Mouse (Mus musculus) liver, adult 2 months (tissue): ENCODE data around the gene Gm21738.
"Not testable (repeated sequence)": the region's sequence is repeated elsewhere in the genome, so short reads cannot be mapped to it uniquely, and the experiment has no call there.

Source experiments
- CTCF ChIP-seq: fragments of 200-500 bp; IDR thresholded peaks from 2 replicates; pipeline ENCODE4 v1.5.1; 2011; ENCODE audit warnings: low read depth, low read length, control low read depth
- POLR2A ChIP-seq: fragments of 200-500 bp; IDR thresholded peaks from 2 replicates; pipeline ENCODE4 v1.6.1; 2011; ENCODE audit warnings: low read length, control low read depth; ENCODE audit not compliant: insufficient read depth; ENCODE audit errors: extremely low read depth

DNA sequence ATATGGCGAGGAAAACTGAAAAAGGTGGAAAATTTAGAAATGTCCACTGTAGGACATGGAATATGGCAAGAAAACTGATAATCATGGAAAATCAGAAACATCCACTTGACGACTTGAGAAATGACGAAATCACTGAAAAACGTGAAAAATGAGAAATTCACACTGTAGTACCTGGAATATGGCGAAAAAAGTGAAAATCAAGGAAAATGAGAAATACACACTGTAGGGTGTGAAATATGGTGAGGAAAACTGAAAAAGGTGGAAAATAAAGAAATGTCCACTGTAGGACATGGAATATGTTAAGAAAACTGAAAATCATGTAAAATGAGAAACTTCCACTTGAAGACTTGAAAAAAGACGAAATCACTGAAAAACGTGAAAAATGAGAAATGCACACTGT is at the start of gene Gm21738:
- not testable (repeated sequence) for TF ChIP-seq POLR2A, CTCF
